Mouse (Mus musculus) layer of hippocampus, adult 2 months (tissue): ENCODE data around the gene Mad1l1. TPM values are rescaled to one million over a fixed set of nuclear protein-coding genes. Genes with fewer than 3 reads are reported as not detected.
A peak's percentile ranks its signal among the peaks of the same experiment; 100 is the strongest.

ENCODE experiments used
- DNase-seq, 2 experiments: peaks; one replicate each; pipeline ENCODE4 v3.0.0; 2022; ENCODE audit warnings: low spot score in 2 of 2
- H3K27ac ChIP-seq: fragments of 200-600 bp; 2 replicates; pipeline ENCODE4 v1.8.1; 2022
- H3K4me3 ChIP-seq: fragments of 200-600 bp; 2 replicates; pipeline ENCODE4 v1.8.1; 2022; ENCODE audit warnings: mild to moderate bottlenecking
- CTCF ChIP-seq: fragments of 200-600 bp; conservative IDR thresholded peaks from 2 replicates; pipeline ENCODE4 v1.8.1; 2022; ENCODE audit warnings: antibody characterized with exemption, mild to moderate bottlenecking, moderate library complexity
- total RNA-seq, 2 experiments: library from RNA; stranded (reverse); gene quantifications; 2 replicates each; pipeline ENCODE4 v1.2.3; 2021

Gene Mad1l1
- total RNA-seq, 2 experiments from 2014 or later = 14.3 to 18.1 TPM

GRCm38 (mm10) chr5:140346050-140346449, 24.7 kb upstream of the Mad1l1 start:
- no peak for DNase-seq
- Histone ChIP-seq H3K4me3 (no peak overlapping the region), H3K27ac (no peak overlapping the region)
- no peak for TF ChIP-seq CTCF

- H3K4me3 ChIP-seq = no peak overlapping the region
- TF ChIP-seq CTCF = no peak
- no peak for DNase-seq
- no peak overlapping the region for H3K27ac ChIP-seq
Measured at GRCm38 (mm10) chr5:140345244-140345643, 23.9 kb upstream of the Mad1l1 start.

GRCm38 (mm10) chr5:140342880-140343279, 21.5 kb upstream of the Mad1l1 start:
- peak; percentile 21; the same call in 1 of the 2 replicates for TF ChIP-seq CTCF
- no peak overlapping the region for H3K27ac ChIP-seq

GRCm38 (mm10) chr5:140339836-140340235, 18.5 kb upstream of the Mad1l1 start:
- no peak overlapping the region for H3K27ac ChIP-seq
- TF ChIP-seq CTCF = no peak
- no peak overlapping the region for H3K4me3 ChIP-seq
- DNase-seq = no peak

More at GRCm38 (mm10) chr5:140342880-140343279, 21.5 kb upstream of the Mad1l1 start:
- H3K4me3 ChIP-seq = no peak overlapping the region
- DNase-seq = no peak

DNA sequence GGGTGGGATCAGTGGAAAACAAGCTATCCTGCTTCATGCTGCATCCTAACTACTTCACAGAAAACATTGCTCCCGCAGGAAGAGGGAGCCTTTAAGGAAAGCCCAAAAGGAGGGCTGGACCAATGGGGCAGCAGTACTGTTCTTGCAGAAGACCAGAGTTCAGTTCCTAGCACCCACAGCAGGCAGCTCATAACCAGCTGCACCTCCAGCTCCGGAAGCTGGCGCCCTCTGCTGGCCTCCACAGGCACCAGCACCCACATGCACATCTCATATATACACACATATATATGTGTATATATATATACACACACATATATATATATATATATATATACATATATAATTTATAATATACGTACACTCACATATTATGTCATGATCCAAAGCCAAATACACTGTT, 17.4 kb upstream of the Mad1l1 start:
- TF ChIP-seq CTCF = peak; percentile 34
- Histone ChIP-seq H3K27ac (no peak overlapping the region), H3K4me3 (no peak overlapping the region)
- no peak for DNase-seq

DNA sequence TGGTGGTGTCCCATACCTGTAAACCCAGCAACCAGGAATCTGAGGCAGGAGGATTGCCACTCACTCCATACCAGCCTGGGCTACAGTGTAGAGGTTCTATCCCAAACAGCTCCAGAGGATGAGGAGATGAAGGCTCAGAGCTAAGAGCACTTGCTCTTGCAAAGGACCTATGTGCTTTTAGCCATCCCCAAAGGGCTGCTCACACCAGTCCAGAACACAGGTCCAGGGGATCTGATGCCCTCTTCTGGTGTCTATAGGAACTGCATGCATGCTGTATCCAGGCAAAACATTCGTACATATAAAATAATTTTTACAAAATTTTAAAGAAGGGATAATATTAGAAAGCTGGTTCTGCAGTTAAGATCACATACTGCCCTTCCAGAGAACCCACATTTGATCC, 15.3 kb upstream of the Mad1l1 start:
- peak in 1 of 2 experiments; percentile 46 for DNase-seq
- TF ChIP-seq CTCF = peak; percentile 94
- H3K27ac ChIP-seq = no peak overlapping the region

GRCm38 (mm10) chr5:140333631-140334030, 12.3 kb upstream of the Mad1l1 start:
- no peak overlapping the region for H3K27ac ChIP-seq
- H3K4me3 ChIP-seq = no peak overlapping the region
- DNase-seq = no peak
- TF ChIP-seq CTCF = peak; percentile 60

More for the DNA sequence above, 15.3 kb upstream of the Mad1l1 start:
- no peak overlapping the region for H3K4me3 ChIP-seq

- no peak overlapping the region for H3K4me3 ChIP-seq
- DNase-seq = no peak
- no peak overlapping the region for H3K27ac ChIP-seq
- no peak for TF ChIP-seq CTCF
Measured at GRCm38 (mm10) chr5:140332519-140332918, 11.2 kb upstream of the Mad1l1 start.

DNA sequence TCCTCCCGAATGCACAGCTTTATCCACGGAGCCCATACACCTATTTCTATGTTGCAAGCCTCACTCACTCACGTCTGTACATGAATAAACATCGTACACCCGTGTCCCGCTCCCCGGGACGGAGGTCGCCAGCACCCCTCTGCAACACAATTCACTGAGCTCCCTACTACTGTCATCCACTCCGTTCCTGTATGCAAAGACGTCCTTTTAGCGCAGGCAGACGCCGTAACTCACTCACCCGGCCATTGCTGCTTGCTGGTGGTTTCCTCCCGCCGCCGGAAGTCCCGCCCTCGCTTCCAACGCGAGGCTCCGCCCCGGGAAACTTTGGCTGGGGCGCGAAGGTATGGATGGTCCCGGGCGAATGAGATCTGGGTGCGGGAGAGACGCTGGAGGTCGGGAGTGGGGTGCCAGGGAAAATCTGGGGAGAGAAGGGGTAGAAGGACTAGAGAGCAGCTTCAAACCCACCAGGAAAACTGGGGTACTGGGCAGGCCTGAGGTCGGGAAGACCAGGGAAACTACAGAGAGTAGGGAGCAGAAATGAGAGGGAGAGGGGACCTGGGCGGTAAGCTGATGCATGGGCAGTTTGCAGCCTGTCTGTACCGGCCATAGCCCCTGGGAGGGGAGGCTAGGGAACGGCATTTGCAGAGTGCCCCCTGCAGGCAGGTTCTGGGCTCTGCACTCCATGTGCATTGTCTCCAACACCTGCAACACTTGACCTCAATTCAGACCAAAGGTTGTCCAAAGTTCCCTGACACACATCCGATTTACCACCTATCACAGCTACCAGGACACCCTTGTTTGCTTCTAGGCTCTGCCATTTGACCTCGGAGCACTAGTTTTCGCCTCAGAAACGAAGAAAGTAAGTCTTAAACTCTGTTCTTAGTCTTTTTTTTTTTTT, 10.5 kb upstream of the Mad1l1 start, which contains the start of gene Mrm2:
Mrm2 (minus strand) TSS at position 284 of the 898 bp plus-strand sequence.
- Histone ChIP-seq H3K4me3 (peak within 1 kb of the TSS; percentile 93), H3K27ac (peak within 1 kb of the TSS; percentile 90)
- DNase-seq = peak; percentile 63 to 79
- TF ChIP-seq CTCF = peak; percentile 90

DNA sequence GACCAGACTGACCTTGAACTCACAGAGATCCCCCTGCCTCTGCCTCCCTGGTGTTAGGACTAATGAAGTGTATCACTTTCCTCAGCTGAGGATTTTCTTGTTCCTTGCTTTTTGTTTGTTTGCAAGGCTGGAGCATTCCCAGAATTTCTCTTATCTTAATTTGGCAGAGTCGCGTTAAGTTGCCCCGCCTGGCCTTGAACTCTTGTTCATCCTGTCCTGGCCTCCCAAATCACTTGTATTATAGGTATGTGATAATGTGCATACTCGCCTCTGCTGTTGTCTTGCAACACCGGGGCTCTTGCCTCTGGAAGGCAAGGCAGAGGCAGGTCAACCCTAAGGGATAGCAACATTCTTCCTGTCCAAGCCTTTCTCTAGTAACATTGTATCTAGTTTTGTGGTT, 2.7 kb upstream of the Mad1l1 start:
- DNase-seq = no peak

GRCm38 (mm10) chr5:140321756-140322575, 614 bp upstream of the Mad1l1 start:
- no peak for TF ChIP-seq CTCF
- DNase-seq = no peak
- Histone ChIP-seq H3K4me3 (peak overlapping the region; percentile 66), H3K27ac (peak overlapping the region; percentile 81)

More for the DNA sequence above, 2.7 kb upstream of the Mad1l1 start:
- Histone ChIP-seq H3K4me3 (no peak overlapping the region), H3K27ac (no peak overlapping the region)
- TF ChIP-seq CTCF = no peak

GRCm38 (mm10) chr5:140316716-140317115, 4.6 kb downstream of the Mad1l1 start:
- H3K4me3 ChIP-seq = no peak overlapping the region
- no peak for TF ChIP-seq CTCF
- DNase-seq = no peak
- no peak overlapping the region for H3K27ac ChIP-seq

DNA sequence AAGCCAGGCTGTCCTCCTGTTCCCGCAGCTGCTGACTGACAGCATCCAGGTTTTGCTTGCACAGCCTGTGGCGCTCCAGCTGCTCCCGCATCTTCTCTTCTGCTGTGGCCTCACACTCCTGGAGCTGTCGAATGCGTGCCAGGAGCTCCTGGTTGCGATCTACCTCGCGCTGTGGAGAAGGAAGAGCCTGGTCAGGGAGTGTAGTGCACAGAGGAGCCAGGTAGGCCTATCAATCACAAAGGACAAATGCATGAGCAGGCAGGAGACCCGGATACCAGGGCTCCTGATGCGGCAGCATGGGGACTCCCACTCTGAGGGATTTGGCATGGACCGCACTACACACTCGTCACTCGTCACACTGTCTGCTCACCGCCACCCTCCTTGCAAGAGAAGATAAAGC, 13.8 kb downstream of the Mad1l1 start:
- no peak overlapping the region for H3K27ac ChIP-seq
- no peak overlapping the region for H3K4me3 ChIP-seq
- TF ChIP-seq CTCF = no peak
- DNase-seq = no peak
